Mouse (Mus musculus) liver, embryonic 16.5 days (tissue): ENCODE data around the gene Bace2. TPM values are rescaled to one million over a fixed set of nuclear protein-coding genes. Genes with fewer than 3 reads are reported as not detected.

Experiments
- ATAC-seq: fragments of 200-750 bp; cut with Nextera tagmentation; 2 replicates; pipeline ENCODE4 v1.8.0; 2017; ENCODE audit warnings: low read depth, mild to moderate bottlenecking, moderate number of reproducible peaks, moderate library complexity
- H3K27ac ChIP-seq: fragments of 300-500 bp; sonication (generic); 2 replicates; pipeline ENCODE4 v1.5.1; 2014; ENCODE audit warnings: mild to moderate bottlenecking, low read length
- H3K27me3 ChIP-seq: fragments of 300-500 bp; sonication (generic); 2 replicates; pipeline ENCODE4 v1.6.1; 2014; ENCODE audit warnings: low read depth, low read length, mixed read lengths; ENCODE audit not compliant: control insufficient read depth, insufficient read depth
- H3K36me3 ChIP-seq: fragments of 300-500 bp; sonication (generic); 2 replicates; pipeline ENCODE4 v1.6.1; 2014; ENCODE audit warnings: mild to moderate bottlenecking; ENCODE audit not compliant: control insufficient read depth, insufficient read depth
- H3K4me1 ChIP-seq: fragments of 300-500 bp; sonication (generic); 2 replicates; pipeline ENCODE4 v1.6.1; 2014; ENCODE audit warnings: low read depth, low read length, mixed read lengths; ENCODE audit not compliant: control insufficient read depth
- H3K4me2 ChIP-seq: fragments of 300-500 bp; sonication (generic); 2 replicates; pipeline ENCODE4 v1.6.1; 2014; ENCODE audit warnings: low read depth, low read length, mixed read lengths
- H3K4me3 ChIP-seq: fragments of 300-500 bp; sonication (generic); 2 replicates; pipeline ENCODE4 v1.5.1; 2014; ENCODE audit warnings: low read depth, mild to moderate bottlenecking, low read length
- H3K9ac ChIP-seq: fragments of 300-500 bp; sonication (generic); 2 replicates; pipeline ENCODE4 v1.6.1; 2014; ENCODE audit warnings: low read depth, low read length
- H3K9me3 ChIP-seq: fragments of 300-500 bp; sonication (generic); replicated peaks from 2 replicates; pipeline ENCODE4 v1.6.1; 2016; ENCODE audit warnings: low read length; ENCODE audit not compliant: control insufficient read depth
- WGBS: fragments of 180-500 bp; shearing (Covaris S2); extraction: QIAGEN DNeasy Blood & Tissue Kit; methylation state at CpG from one replicate; pipeline ENCODE4 v1.1.7; 2014; ENCODE audit not compliant: insufficient replicate concordance; 5-methylcytosine and 5-hydroxymethylcytosine counted together
- polyA plus RNA-seq: library from polyadenylated mRNA; unstranded; fragments of >200 nt; fragmentation: Nextera tagmentation; extraction: Ambion mirVana; gene quantifications from 2 replicates; pipeline ENCODE4 v1.2.1, GENCODE M21; 2015

Bace2 gene
- polyA plus RNA-seq, 1 experiment from 2014 or later: 6.7 TPM

DNA sequence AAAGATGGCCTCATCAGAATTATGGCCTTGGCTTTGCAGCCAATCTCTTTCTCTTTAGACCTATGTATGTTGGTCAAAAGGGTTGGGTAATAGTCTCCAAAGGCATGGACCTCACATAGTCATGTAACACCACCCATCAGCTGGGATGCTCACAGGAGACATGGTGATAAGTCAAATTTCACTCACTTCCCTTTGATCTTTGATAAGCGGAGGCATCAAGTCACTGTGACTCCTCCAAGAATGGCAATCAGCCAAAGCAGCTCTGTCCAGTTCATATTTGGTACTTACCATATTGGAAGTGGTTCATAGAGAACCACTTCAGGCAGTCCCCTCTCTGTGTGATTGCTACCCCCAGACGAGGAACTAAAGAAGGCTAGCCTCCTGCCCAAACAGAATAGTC, 118.1 kb downstream of the Bace2 start:
- H3K27ac ChIP-seq: no peak overlapping the region
- WGBS: 50% methylated on average over 2 of the region's 2 CpGs
- H3K9ac ChIP-seq: no peak overlapping the region
- ATAC-seq: no peak
- H3K27me3 ChIP-seq: no peaks in the 10 kb centered on the region
- H3K9me3 ChIP-seq: no peaks in the 10 kb centered on the region
- H3K4me1 ChIP-seq: no peaks in the 10 kb centered on the region
- H3K36me3 ChIP-seq: no peaks in the 10 kb centered on the region
- H3K4me2 ChIP-seq: no peak overlapping the region
- H3K4me3 ChIP-seq: no peak overlapping the region

DNA sequence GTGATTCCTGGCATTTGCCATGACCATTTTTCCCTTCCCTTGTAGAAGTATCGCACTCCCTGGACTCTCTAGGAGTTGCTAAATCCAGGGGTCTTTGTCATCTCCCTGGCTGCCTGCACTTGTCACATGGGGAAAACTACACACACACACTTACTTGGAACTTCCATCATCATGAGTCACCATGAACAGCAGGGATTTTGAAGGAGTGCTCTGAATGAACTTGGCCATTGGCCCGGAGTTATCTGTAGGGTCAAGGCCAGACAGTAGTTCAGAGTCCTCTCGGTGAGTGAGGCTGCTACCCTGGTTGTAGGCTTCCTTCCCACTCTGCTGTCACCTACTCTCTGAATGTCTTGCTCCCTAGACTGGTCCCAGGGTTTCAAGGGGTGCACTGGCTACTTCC, 119.0 kb downstream of the Bace2 start:
- H3K4me3 ChIP-seq: no peak overlapping the region
- H3K9me3 ChIP-seq: no peaks in the 10 kb centered on the region
- no peaks in the 10 kb centered on the region for H3K4me1 ChIP-seq
- no peak overlapping the region for H3K27ac ChIP-seq
- no peak for ATAC-seq
- H3K36me3 ChIP-seq: no peaks in the 10 kb centered on the region
- H3K4me2 ChIP-seq: no peak overlapping the region
- 61% methylated on average over 3 of the region's 3 CpGs for WGBS
- H3K27me3 ChIP-seq: no peaks in the 10 kb centered on the region
- H3K9ac ChIP-seq: no peak overlapping the region

DNA sequence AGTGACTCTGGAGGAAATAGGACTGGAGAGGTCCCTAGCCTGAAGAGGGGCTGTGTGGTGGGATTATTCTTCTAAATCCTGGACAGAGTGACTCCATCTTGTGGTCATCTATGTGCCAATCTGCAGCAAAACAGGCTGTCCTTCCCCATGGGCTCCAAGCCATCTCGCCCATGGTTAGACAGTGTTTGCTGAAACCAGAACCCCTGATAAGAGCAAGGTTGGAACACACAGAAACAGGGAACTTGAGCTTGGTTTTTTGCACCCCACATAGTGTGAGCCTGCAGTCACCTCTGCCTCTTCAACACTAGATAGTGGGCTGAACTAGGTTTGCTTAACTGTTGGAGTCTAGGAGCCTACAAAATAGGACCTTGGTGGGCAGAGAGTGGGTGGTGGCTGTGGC, 120.0 kb downstream of the Bace2 start:
- H3K9me3 ChIP-seq: no peaks in the 10 kb centered on the region
- H3K4me2 ChIP-seq: no peak overlapping the region
- H3K9ac ChIP-seq: no peak overlapping the region
- no peak overlapping the region for H3K4me3 ChIP-seq
- H3K27ac ChIP-seq: no peak overlapping the region
- H3K4me1 ChIP-seq: no peaks in the 10 kb centered on the region
- H3K27me3 ChIP-seq: no peaks in the 10 kb centered on the region
- WGBS: 19% methylated on average over 1 of the region's 1 CpGs
- no peaks in the 10 kb centered on the region for H3K36me3 ChIP-seq
- ATAC-seq: peak; percentile 24; the same call in 1 of the 2 replicates

DNA sequence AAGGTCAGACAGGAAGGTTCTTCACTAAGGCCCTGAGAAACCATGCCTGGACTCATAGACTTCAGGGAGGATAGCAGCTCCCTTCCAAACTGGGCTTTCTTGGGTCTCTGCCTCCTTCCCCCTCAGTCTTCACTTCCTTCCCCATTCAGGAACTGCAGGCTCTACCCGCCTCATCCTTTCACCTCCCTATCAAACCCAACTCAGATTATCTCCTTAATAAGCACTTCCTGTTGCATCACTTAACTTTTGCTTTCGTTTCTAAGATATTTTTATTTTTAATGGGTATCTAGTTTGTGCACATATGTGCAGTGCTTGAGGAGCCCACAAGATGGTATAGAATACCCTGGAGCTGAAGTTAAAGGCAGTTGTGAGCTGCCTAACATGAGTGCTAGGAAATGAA, 122.1 kb downstream of the Bace2 start:
- no peaks in the 10 kb centered on the region for H3K36me3 ChIP-seq
- no peaks in the 10 kb centered on the region for H3K27me3 ChIP-seq
- no peak overlapping the region for H3K4me3 ChIP-seq
- 13% methylated on average over 2 of the region's 2 CpGs for WGBS
- ATAC-seq: no peak
- no peak overlapping the region for H3K27ac ChIP-seq
- no peaks in the 10 kb centered on the region for H3K4me1 ChIP-seq
- no peaks in the 10 kb centered on the region for H3K9me3 ChIP-seq
- no peak overlapping the region for H3K9ac ChIP-seq
- H3K4me2 ChIP-seq: no peak overlapping the region

DNA sequence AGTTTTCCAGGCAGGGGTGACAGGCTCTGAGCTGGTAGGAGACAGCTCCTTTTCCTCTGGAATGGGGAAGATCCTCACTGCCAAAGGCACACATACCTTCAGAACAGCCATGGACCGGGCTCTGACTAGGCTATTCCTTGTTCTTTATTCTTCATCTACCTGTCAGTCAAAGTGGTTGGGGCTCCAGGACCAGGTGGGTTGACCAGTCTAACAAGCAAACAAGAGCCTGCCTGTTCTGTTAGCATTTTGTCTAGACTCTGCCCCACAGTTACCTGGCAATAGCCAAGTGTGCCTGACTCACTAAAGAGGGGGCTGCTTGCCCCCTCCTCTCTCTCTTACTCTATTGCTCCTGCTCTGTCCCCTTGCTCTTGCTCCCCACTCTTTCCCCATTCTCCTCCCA, 135.8 kb downstream of the Bace2 start:
- H3K9ac ChIP-seq: no peak overlapping the region
- ATAC-seq: peak; percentile 41; the same call in 1 of the 2 replicates
- whole genome bisulfite sequencing: 43% methylated on average over 1 of the region's 1 CpGs
- H3K9me3 ChIP-seq: no peaks in the 10 kb centered on the region
- no peak overlapping the region for H3K4me3 ChIP-seq
- no peak overlapping the region for H3K27ac ChIP-seq
- no peaks in the 10 kb centered on the region for H3K36me3 ChIP-seq
- H3K4me1 ChIP-seq: no peaks in the 10 kb centered on the region
- no peaks in the 10 kb centered on the region for H3K27me3 ChIP-seq
- no peak overlapping the region for H3K4me2 ChIP-seq

Other genes with a start within 250 kb of the Bace2 start
- not detected in 2 replicates for gene Dscam, start 186.0 kb upstream of the Bace2 start, polyA plus RNA-seq
- gene Mx1, start 106.2 kb downstream of the Bace2 start, polyA plus RNA-seq: 0.20 and 0.39 TPM in 2 replicates
- gene Fam3b, start 158.1 kb downstream of the Bace2 start, polyA plus RNA-seq: not detected in 2 replicates